Comparison of ENCODE assay signal across 23 mouse cellular contexts in genomic region chr1:159499806-159500460, GRCm38 (mm10). TPM values are rescaled to one million over a fixed set of nuclear protein-coding genes. Genes with fewer than 3 reads are reported as not detected.
A peak's percentile ranks its signal among the peaks of the same experiment; 100 is the strongest.
DNase-seq lines count a peak whose midpoint lies in the region; ATAC-seq lines count a peak whose summit lies in the region.
"Had no signal": no experiment of that assay in that cellular context is flagged by ENCODE, and none has a peak within 500 bp of the region (broad histone marks: within the 10 kb centered on the region; RNA-seq: fewer than 3 reads in every experiment).

No protein-coding gene starts in this region.

- DNase-seq in frontal cortex, adult 2 months (ENCODE audit: extremely low spot score in 1 of 2, low spot score in 1 of 2), result peak; percentile 60 to 64
- no peak for DNase-seq in frontal cortex, postnatal 10 days (ENCODE audit: low spot score in 2 of 2)
- peak; percentile 10 for DNase-seq in right cerebral cortex, postnatal 14 days
- DNase-seq in right cerebral cortex, postnatal 10 days (ENCODE audit: low spot score in 2 of 2), result no peak
- peak; percentile 29 to 30 for DNase-seq in left cerebral cortex, postnatal 36 days (ENCODE audit: low spot score in 2 of 2)
- DNase-seq in lung, postnatal 14 days, result no peak
- DNase-seq: adrenal gland, postnatal 36 days; cerebellum, adult 2 months; cerebellum, postnatal 14 days; gastrocnemius, postnatal 10 days; kidney, adult 11 months; kidney, postnatal 25 days; liver, postnatal 0 days; lung, postnatal 4 days; right cerebral cortex, postnatal 25 days; spleen, adult 18-20 months; thymus, adult 18-20 months; thymus, postnatal 25 days had no signal

- ATAC-seq in activated CD4-positive, CD25-positive, alpha-beta regulatory T cell, adult 4 months, result no peak
- ATAC-seq: liver, embryonic 12.5 days; liver, postnatal 0 days had no signal

- intact Hi-C loops in left cerebral cortex, postnatal 36 days (cut with DNase I), result no loop called here

RNA-seq across cellular contexts. Expression of gene Tnr, which starts 23.6 kb away (rescaled TPM):
- polyA plus RNA-seq in frontal cortex, adult 2 months (2012; rRNA removed), result 29.9 and 32.6 TPM in 2 replicates
- 100 to 1,000 TPM; 124 to 141 TPM for total RNA-seq in left cerebral cortex, postnatal 36 days (2021)
- under 1 TPM in 1 of 2 experiments, not detected in 1; 0.04 TPM for polyA plus RNA-seq in activated CD4-positive, CD25-positive, alpha-beta regulatory T cell, adult 4 months (2017; shearing (Covaris generic))
- total RNA-seq: granulocyte monocyte progenitor cell, adult 5-6 weeks; MEL had no signal
- polyA plus RNA-seq: kidney, embryonic 14.5 days; liver, postnatal 0 days had no signal

Comparison
In these comparisons a context has a peak if more than half of its experiments do, and no peak if none do; other contexts are left out.
1. DNase-seq: peak in frontal cortex, adult 2 months (2 of 2), right cerebral cortex, postnatal 14 days (single experiment) and left cerebral cortex, postnatal 36 days (2 of 2); none in frontal cortex, postnatal 10 days (0 of 2), right cerebral cortex, postnatal 10 days (0 of 2) and lung, postnatal 14 days (single experiment).
2. RNA of gene Tnr, which starts 23.6 kb away (polyA plus RNA-seq): 29.9 to 32.6 TPM in frontal cortex, adult 2 months; 0.04 TPM in activated CD4-positive, CD25-positive, alpha-beta regulatory T cell, adult 4 months; every median in the first group is over 10 times any median in the second.